In genomic region chr12:109558891-109559487, GRCm38 (mm10) we compare ENCODE assay signal across 27 mouse cellular contexts. TPM values are rescaled to one million over a fixed set of nuclear protein-coding genes. Genes with fewer than 3 reads are reported as not detected.
DNase-seq lines count a peak whose midpoint lies in the region; ATAC-seq and TF ChIP-seq lines count a peak whose summit lies in the region.
"Had no signal": no experiment of that assay in that cellular context is flagged by ENCODE, and none has a peak within 500 bp of the region (broad histone marks: within the 10 kb centered on the region; RNA-seq: fewer than 3 reads in every experiment).

No protein-coding gene starts in this region.

- no peaks in the 10 kb centered on the region for H3K27me3 ChIP-seq in forebrain, embryonic 11.5 days (ENCODE audit: control insufficient read depth, insufficient read depth, low read length)
- H3K27me3 ChIP-seq in forebrain, postnatal 0 days (ENCODE audit: insufficient read depth, low read length), result no peaks in the 10 kb centered on the region
- no peaks in the 10 kb centered on the region; the same call in 1 of the 2 replicates for H3K27me3 ChIP-seq in midbrain, embryonic 11.5 days (ENCODE audit: control insufficient read depth, insufficient read depth, low read length)
- no peaks in the 10 kb centered on the region for H3K27me3 ChIP-seq in midbrain, postnatal 0 days (ENCODE audit: insufficient read depth, low read length)
- H3K27me3 ChIP-seq in forebrain, embryonic 13.5 days, result peaks cover 5% of the 10 kb centered on the region; the same call in 1 of the 2 replicates
- no peaks in the 10 kb centered on the region for H3K27me3 ChIP-seq in midbrain, embryonic 13.5 days
- H3K27me3 ChIP-seq: embryonic facial prominence, embryonic 15.5 days; intestine, embryonic 15.5 days; limb, embryonic 12.5 days had no signal

- no peak overlapping the region for H3K4me3 ChIP-seq in forebrain, embryonic 11.5 days (ENCODE audit: low read depth, low read length)
- no peak overlapping the region for H3K4me3 ChIP-seq in forebrain, postnatal 0 days (ENCODE audit: low read depth, low read length)
- H3K4me3 ChIP-seq in midbrain, embryonic 11.5 days (ENCODE audit: low read depth, low read length), result no peak overlapping the region
- H3K4me3 ChIP-seq in midbrain, postnatal 0 days (ENCODE audit: low read depth, low read length), result no peak overlapping the region
- no peak overlapping the region for H3K4me3 ChIP-seq in forebrain, embryonic 13.5 days
- H3K4me3 ChIP-seq in midbrain, embryonic 13.5 days (replicated peaks), result no peak overlapping the region
- H3K4me3 ChIP-seq: embryonic facial prominence, embryonic 15.5 days; intestine, embryonic 15.5 days; layer of hippocampus, adult 2 months; limb, embryonic 12.5 days had no signal

- H3K9ac ChIP-seq in forebrain, embryonic 11.5 days (ENCODE audit: low read length), result no peak overlapping the region
- no peak overlapping the region for H3K9ac ChIP-seq in forebrain, postnatal 0 days
- no peak overlapping the region for H3K9ac ChIP-seq in midbrain, embryonic 11.5 days (ENCODE audit: low read length)
- H3K9ac ChIP-seq in midbrain, postnatal 0 days (replicated peaks; ENCODE audit: low read length, poor library complexity, severe bottlenecking), result no peak overlapping the region
- H3K9ac ChIP-seq in forebrain, embryonic 13.5 days, result no peak overlapping the region
- H3K9ac ChIP-seq in midbrain, embryonic 13.5 days (replicated peaks), result no peak overlapping the region
- H3K9ac ChIP-seq: embryonic facial prominence, embryonic 15.5 days; intestine, embryonic 15.5 days; limb, embryonic 12.5 days; liver, postnatal 0 days had no signal

- no peak overlapping the region for H3K4me2 ChIP-seq in forebrain, embryonic 11.5 days (ENCODE audit: low read depth, low read length, severe bottlenecking)
- no peak overlapping the region for H3K4me2 ChIP-seq in forebrain, postnatal 0 days (ENCODE audit: low read depth)
- H3K4me2 ChIP-seq in midbrain, embryonic 11.5 days, result no peak overlapping the region
- no peak overlapping the region for H3K4me2 ChIP-seq in midbrain, postnatal 0 days (ENCODE audit: low read depth, low read length, poor library complexity, severe bottlenecking)
- no peak overlapping the region for H3K4me2 ChIP-seq in forebrain, embryonic 13.5 days
- H3K4me2 ChIP-seq in midbrain, embryonic 13.5 days (replicated peaks), result no peak overlapping the region
- H3K4me2 ChIP-seq: embryonic facial prominence, embryonic 15.5 days; heart, embryonic 11.5 days; intestine, embryonic 15.5 days; limb, embryonic 12.5 days; liver, embryonic 11.5 days had no signal

- H3K9me3 ChIP-seq in forebrain, embryonic 11.5 days (ENCODE audit: control insufficient read depth, low read length), result no peaks in the 10 kb centered on the region
- H3K9me3 ChIP-seq in forebrain, postnatal 0 days (ENCODE audit: low read length), result no peaks in the 10 kb centered on the region
- no peaks in the 10 kb centered on the region for H3K9me3 ChIP-seq in midbrain, embryonic 11.5 days (ENCODE audit: control insufficient read depth, low read length)
- H3K9me3 ChIP-seq in midbrain, postnatal 0 days (ENCODE audit: low read length), result no peaks in the 10 kb centered on the region
- no peaks in the 10 kb centered on the region for H3K9me3 ChIP-seq in forebrain, embryonic 13.5 days (replicated peaks)
- H3K9me3 ChIP-seq in midbrain, embryonic 13.5 days, result no peaks in the 10 kb centered on the region
- H3K9me3 ChIP-seq: embryonic facial prominence, embryonic 15.5 days; intestine, embryonic 15.5 days; limb, embryonic 12.5 days had no signal

- H3K36me3 ChIP-seq in forebrain, embryonic 11.5 days (ENCODE audit: control insufficient read depth, insufficient read depth, low read length), result no peaks in the 10 kb centered on the region; the same call in 1 of the 2 replicates
- H3K36me3 ChIP-seq in forebrain, postnatal 0 days (ENCODE audit: insufficient read depth), result peaks cover 53% of the 10 kb centered on the region
- no peaks in the 10 kb centered on the region; the same call in 1 of the 2 replicates for H3K36me3 ChIP-seq in midbrain, embryonic 11.5 days (ENCODE audit: control insufficient read depth, insufficient read depth, low read length)
- H3K36me3 ChIP-seq in midbrain, postnatal 0 days (ENCODE audit: insufficient read depth, low read length), result peaks cover 62% of the 10 kb centered on the region
- H3K36me3 ChIP-seq in forebrain, embryonic 13.5 days (ENCODE audit: poor library complexity, severe bottlenecking), result peaks cover 50% of the 10 kb centered on the region
- peaks cover 50% of the 10 kb centered on the region for H3K36me3 ChIP-seq in midbrain, embryonic 13.5 days

- no peak for DNase-seq in forebrain, embryonic 11.5 days (ENCODE audit: low spot score)
- no peak for DNase-seq in forebrain, postnatal 0 days
- no peak for DNase-seq in midbrain, embryonic 11.5 days (ENCODE audit: low spot score, missing footprints)
- DNase-seq in midbrain, postnatal 0 days (ENCODE audit: low spot score), result no peak
- DNase-seq in layer of hippocampus, adult 9-11 months, result no peak
- DNase-seq in ovary, postnatal 36 days (ENCODE audit: low spot score), result no peak
- DNase-seq: adrenal gland, postnatal 10 days; cerebellum, adult 9-11 months; gastrocnemius, postnatal 10 days; heart, adult 11 months; kidney, adult 9 months; kidney, postnatal 25 days; layer of hippocampus, postnatal 36 days; liver, postnatal 0 days; retina, postnatal 1 day; thymus, postnatal 25 days had no signal

- peak overlapping the region; percentile 74 for H3K27ac ChIP-seq in forebrain, embryonic 11.5 days (ENCODE audit: low read depth, low read length)
- H3K27ac ChIP-seq in forebrain, postnatal 0 days (ENCODE audit: low read depth, low read length), result no peak overlapping the region
- H3K27ac ChIP-seq in midbrain, embryonic 11.5 days (ENCODE audit: low read depth, low read length), result peak overlapping the region; percentile 50
- H3K27ac ChIP-seq in midbrain, postnatal 0 days (ENCODE audit: low read depth, low read length), result no peak overlapping the region
- H3K27ac ChIP-seq in forebrain, embryonic 13.5 days, result peak overlapping the region; percentile 69
- peak overlapping the region; percentile 57 for H3K27ac ChIP-seq in midbrain, embryonic 13.5 days
- H3K27ac ChIP-seq: embryonic facial prominence, embryonic 15.5 days; intestine, embryonic 15.5 days; layer of hippocampus, adult 2 months; limb, embryonic 12.5 days had no signal

- 43% methylated on average over 7 of the region's 7 CpGs for WGBS in forebrain, embryonic 11.5 days
- WGBS in forebrain, postnatal 0 days, result 52% methylated on average over 7 of the region's 7 CpGs
- WGBS in midbrain, embryonic 11.5 days, result 74% methylated on average over 7 of the region's 7 CpGs
- 75% methylated on average over 7 of the region's 7 CpGs for WGBS in midbrain, postnatal 0 days
- WGBS in forebrain, embryonic 13.5 days, result 38% methylated on average over 7 of the region's 7 CpGs
- WGBS in midbrain, embryonic 13.5 days, result 65% methylated on average over 7 of the region's 7 CpGs

- ATAC-seq in forebrain, embryonic 11.5 days (replicated peaks; ENCODE audit: low FRiP score), result peak; percentile 46
- ATAC-seq in forebrain, postnatal 0 days, result no peak
- no peak for ATAC-seq in midbrain, embryonic 11.5 days (ENCODE audit: low FRiP score)
- no peak for ATAC-seq in midbrain, postnatal 0 days (ENCODE audit: low FRiP score)
- peak; percentile 44; the same call in 1 of the 2 replicates for ATAC-seq in forebrain, embryonic 13.5 days
- 0 out of 2 replicates have a peak, but pooled peaks have one; percentile 17 for ATAC-seq in midbrain, embryonic 13.5 days
- ATAC-seq: intestine, embryonic 15.5 days; liver, postnatal 0 days; lung, postnatal 0 days had no signal

- TF ChIP-seq CTCF in forebrain, postnatal 0 days (IDR thresholded peaks at IDR 0.05; ENCODE audit: low read depth), result no peak
- TF ChIP-seq CTCF in midbrain, postnatal 0 days (IDR thresholded peaks at IDR 0.05), result no peak

- peaks cover 59% of the 10 kb centered on the region for H3K4me1 ChIP-seq in forebrain, embryonic 11.5 days (replicated peaks; ENCODE audit: control insufficient read depth, insufficient read depth, low read length)
- no peaks in the 10 kb centered on the region for H3K4me1 ChIP-seq in forebrain, postnatal 0 days (ENCODE audit: insufficient read depth)
- H3K4me1 ChIP-seq in midbrain, embryonic 11.5 days (ENCODE audit: control insufficient read depth, insufficient read depth, low read length), result peaks cover 52% of the 10 kb centered on the region
- no peaks in the 10 kb centered on the region for H3K4me1 ChIP-seq in midbrain, postnatal 0 days (ENCODE audit: insufficient read depth, low read length)
- peaks cover 78% of the 10 kb centered on the region for H3K4me1 ChIP-seq in forebrain, embryonic 13.5 days
- H3K4me1 ChIP-seq in midbrain, embryonic 13.5 days (replicated peaks), result peaks cover 75% of the 10 kb centered on the region
- H3K4me1 ChIP-seq: embryonic facial prominence, embryonic 15.5 days; intestine, embryonic 15.5 days had no signal

RNA-seq across cellular contexts. Expression of gene Rtl1, which starts 41.1 kb away (rescaled TPM):
- polyA plus RNA-seq in forebrain, embryonic 11.5 days (2014; fragmentation: Nextera tagmentation; extraction: Ambion mirVana), result 0.97 and 1.2 TPM in 2 replicates
- total RNA-seq in forebrain, postnatal 0 days (2014; rRNA removed), result 0.23 and 0.57 TPM in 2 replicates
- 0.10 and 0.30 TPM in 2 replicates for polyA plus RNA-seq in forebrain, postnatal 0 days (2015; fragmentation: Nextera tagmentation; extraction: Ambion mirVana)
- 0.32 and 0.59 TPM in 2 replicates for polyA plus RNA-seq in midbrain, embryonic 11.5 days (2014; fragmentation: Nextera tagmentation; extraction: Ambion mirVana)
- 1.3 and 1.9 TPM in 2 replicates for total RNA-seq in midbrain, postnatal 0 days (2014; rRNA removed)
- polyA plus RNA-seq in midbrain, postnatal 0 days (2015; fragmentation: Nextera tagmentation; extraction: Ambion mirVana), result 0.94 and 1.5 TPM in 2 replicates
- 0.99 and 1.5 TPM in 2 replicates for polyA plus RNA-seq in forebrain, embryonic 13.5 days (2015; fragmentation: Nextera tagmentation; extraction: Ambion mirVana)
- polyA plus RNA-seq in midbrain, embryonic 13.5 days (2015; fragmentation: Nextera tagmentation; extraction: Ambion mirVana), result 1.5 and 1.6 TPM in 2 replicates
- total RNA-seq: hematopoietic stem cell, adult 5-6 weeks; layer of hippocampus, postnatal 36 days; monocyte, adult 5-6 weeks had no signal

Comparison
In these comparisons a context has a peak if more than half of its experiments do, and no peak if none do; other contexts are left out.
1. ATAC-seq: peak in forebrain, embryonic 11.5 days (single experiment), forebrain, embryonic 13.5 days (single experiment) and midbrain, embryonic 13.5 days (single experiment); none in forebrain, postnatal 0 days (single experiment), midbrain, embryonic 11.5 days (single experiment) and midbrain, postnatal 0 days (single experiment).
2. H3K27ac ChIP-seq: peak in forebrain, embryonic 11.5 days (single experiment), midbrain, embryonic 11.5 days (single experiment), forebrain, embryonic 13.5 days (single experiment) and midbrain, embryonic 13.5 days (single experiment); none in forebrain, postnatal 0 days (single experiment) and midbrain, postnatal 0 days (single experiment).